Mouse (Mus musculus) kidney, embryonic 14.5 days (tissue): Measurements from ENCODE around the gene Pear1. TPM values are rescaled to one million over a fixed set of nuclear protein-coding genes. Genes with fewer than 3 reads are reported as not detected.

Experiments used
- ATAC-seq: fragments of 200-750 bp; cut with Nextera tagmentation; 2 replicates; pipeline ENCODE4 v1.8.0; 2017; ENCODE audit warnings: moderate number of reproducible peaks, mild to moderate bottlenecking, moderate TSS enrichment, moderate library complexity; ENCODE audit not compliant: low FRiP score, low TSS enrichment
- H3K27ac ChIP-seq: fragments of 300-500 bp; sonication (generic); 2 replicates; pipeline ENCODE4 v1.5.1; 2014; ENCODE audit warnings: low read depth, mild to moderate bottlenecking, low read length, moderate library complexity, mixed read lengths
- H3K27me3 ChIP-seq: fragments of 300-500 bp; sonication (generic); 2 replicates; pipeline ENCODE4 v1.6.1; 2014; ENCODE audit warnings: mild to moderate bottlenecking, low read length; ENCODE audit not compliant: control insufficient read depth, insufficient read depth
- H3K36me3 ChIP-seq: fragments of 300-500 bp; sonication (generic); 2 replicates; pipeline ENCODE4 v1.6.1; 2014; ENCODE audit warnings: low read length, mixed read lengths; ENCODE audit not compliant: control insufficient read depth, insufficient read depth
- H3K4me1 ChIP-seq: fragments of 300-500 bp; sonication (generic); 2 replicates; pipeline ENCODE4 v1.6.1; 2014; ENCODE audit warnings: low read length, mixed read lengths; ENCODE audit not compliant: control insufficient read depth, insufficient read depth
- H3K4me2 ChIP-seq: fragments of 300-500 bp; sonication (generic); replicated peaks from 2 replicates; pipeline ENCODE4 v1.6.1; 2014; ENCODE audit warnings: low read depth, mild to moderate bottlenecking, low read length
- H3K4me3 ChIP-seq: fragments of 300-500 bp; sonication (generic); 2 replicates; pipeline ENCODE4 v1.5.1; 2014; ENCODE audit warnings: mild to moderate bottlenecking, low read length
- H3K9ac ChIP-seq: fragments of 300-500 bp; sonication (generic); 2 replicates; pipeline ENCODE4 v1.6.1; 2014; ENCODE audit warnings: low read depth, mild to moderate bottlenecking, low read length, moderate library complexity
- H3K9me3 ChIP-seq: fragments of 300-500 bp; sonication (generic); 2 replicates; pipeline ENCODE4 v1.6.1; 2016; ENCODE audit warnings: low read length; ENCODE audit not compliant: control insufficient read depth
- WGBS: fragments of 180-500 bp; shearing (Covaris S2); extraction: QIAGEN DNeasy Blood & Tissue Kit; methylation state at CpG from one replicate; pipeline ENCODE4 v1.1.7; 2014; 5-methylcytosine and 5-hydroxymethylcytosine counted together
- polyA plus RNA-seq: library from polyadenylated mRNA; unstranded; fragments of >200 nt; fragmentation: Nextera tagmentation; extraction: Ambion mirVana; gene quantifications from 2 replicates; pipeline ENCODE4 v1.2.1, GENCODE M21; 2014

The Pear1 gene
- polyA plus RNA-seq, 1 experiment from 2014 or later: 41.0 TPM

GRCm38 (mm10) chr3:87795336-87796277 is 28.5 kb downstream of the Pear1 start:
- ATAC-seq: peak; percentile 26; the same call in 1 of the 2 replicates
- no peak overlapping the region for H3K27ac ChIP-seq
- 18% methylated on average over 33 of the region's 33 CpGs for WGBS
- H3K9me3 ChIP-seq: no peaks in the 10 kb centered on the region
- peak overlapping the region; percentile 33 for H3K4me3 ChIP-seq
- H3K4me2 ChIP-seq: peak overlapping the region; percentile 48
- H3K36me3 ChIP-seq: no peaks in the 10 kb centered on the region
- peaks cover 17% of the 10 kb centered on the region for H3K4me1 ChIP-seq
- H3K27me3 ChIP-seq: peaks cover 83% of the 10 kb centered on the region
- peak overlapping the region; percentile 29 for H3K9ac ChIP-seq

- Histone ChIP-seq H3K36me3 (no peaks in the 10 kb centered on the region), H3K9ac (peak within 1 kb of the TSS; percentile 40), H3K27ac (no peak within 1 kb of the TSS), H3K4me3 (peak within 1 kb of the TSS; percentile 33), H3K27me3 (peaks cover 83% of the 10 kb centered on the region), H3K4me1 (peaks cover 20% of the 10 kb centered on the region), H3K4me2 (peak within 1 kb of the TSS; percentile 48), H3K9me3 (no peaks in the 10 kb centered on the region)
- 0 out of 2 replicates have a peak, but pooled peaks have one; percentile 26 for ATAC-seq
- WGBS: under 1% methylated on average over 39 of the region's 47 CpGs
Observed at GRCm38 (mm10) chr3:87794922-87795325, 29.2 kb downstream of the Pear1 start, which contains the start of gene Ntrk1. TSS of gene Ntrk1 (minus strand) at chr3:87795162.

GRCm38 (mm10) chr3:87789768-87790167 is 34.3 kb downstream of the Pear1 start:
- Histone ChIP-seq H3K4me2 (no peak overlapping the region), H3K27me3 (peaks cover 39% of the 10 kb centered on the region), H3K9ac (no peak overlapping the region), H3K36me3 (no peaks in the 10 kb centered on the region), H3K9me3 (no peaks in the 10 kb centered on the region), H3K27ac (no peak overlapping the region), H3K4me3 (no peak overlapping the region), H3K4me1 (peaks cover 17% of the 10 kb centered on the region)
- no peak for ATAC-seq
- WGBS: 21% methylated on average over 5 of the region's 5 CpGs

- Histone ChIP-seq H3K4me2 (no peak overlapping the region), H3K27ac (no peak overlapping the region), H3K9me3 (no peaks in the 10 kb centered on the region), H3K4me1 (peaks cover 16% of the 10 kb centered on the region), H3K4me3 (no peak overlapping the region), H3K36me3 (no peaks in the 10 kb centered on the region), H3K27me3 (peaks cover 34% of the 10 kb centered on the region), H3K9ac (no peak overlapping the region)
- 63% methylated on average over 1 of the region's 1 CpGs for WGBS
- peak; percentile 47 for ATAC-seq
Observed at GRCm38 (mm10) chr3:87789248-87789647, 34.9 kb downstream of the Pear1 start.

- H3K4me1 ChIP-seq: peaks cover 16% of the 10 kb centered on the region
- peaks cover under 1% of the 10 kb centered on the region for H3K27me3 ChIP-seq
- WGBS: 19% methylated on average over 6 of the region's 6 CpGs
- H3K27ac ChIP-seq: no peak overlapping the region
- 0 out of 2 replicates have a peak, but pooled peaks have one; percentile 12 for ATAC-seq
- no peaks in the 10 kb centered on the region for H3K9me3 ChIP-seq
- no peak overlapping the region for H3K9ac ChIP-seq
- H3K4me3 ChIP-seq: no peak overlapping the region
- no peaks in the 10 kb centered on the region for H3K36me3 ChIP-seq
- H3K4me2 ChIP-seq: no peak overlapping the region
Observed at GRCm38 (mm10) chr3:87785626-87786214, 38.4 kb downstream of the Pear1 start.

- Histone ChIP-seq H3K4me2 (no peak overlapping the region), H3K9ac (no peak overlapping the region), H3K4me3 (no peak overlapping the region), H3K9me3 (no peaks in the 10 kb centered on the region), H3K27me3 (no peaks in the 10 kb centered on the region; the same call in 1 of the 2 replicates), H3K36me3 (no peaks in the 10 kb centered on the region), H3K27ac (no peak overlapping the region), H3K4me1 (peaks cover 15% of the 10 kb centered on the region)
- 70% methylated on average over 5 of the region's 5 CpGs for WGBS
- no peak for ATAC-seq
Observed at GRCm38 (mm10) chr3:87785156-87785555, 39.0 kb downstream of the Pear1 start.

GRCm38 (mm10) chr3:87783282-87784023 is 40.7 kb downstream of the Pear1 start:
- H3K27ac ChIP-seq: peak overlapping the region; percentile 26; the same call in 1 of the 2 replicates
- no peaks in the 10 kb centered on the region for H3K36me3 ChIP-seq
- no peak overlapping the region for H3K4me3 ChIP-seq
- WGBS: 75% methylated on average over 25 of the region's 25 CpGs
- H3K4me1 ChIP-seq: peaks cover 8% of the 10 kb centered on the region; the same call in 1 of the 2 replicates
- no peak overlapping the region for H3K9ac ChIP-seq
- peaks cover 3% of the 10 kb centered on the region; the same call in 1 of the 2 replicates for H3K27me3 ChIP-seq
- no peaks in the 10 kb centered on the region for H3K9me3 ChIP-seq
- peak; percentile 63 for ATAC-seq
- no peak overlapping the region for H3K4me2 ChIP-seq

GRCm38 (mm10) chr3:87779086-87779485 is 45.0 kb downstream of the Pear1 start:
- peaks cover 11% of the 10 kb centered on the region for H3K27me3 ChIP-seq
- H3K4me3 ChIP-seq: no peak overlapping the region
- WGBS: 24% methylated on average over 2 of the region's 2 CpGs
- no peaks in the 10 kb centered on the region for H3K36me3 ChIP-seq
- H3K4me1 ChIP-seq: peaks cover 7% of the 10 kb centered on the region; the same call in 1 of the 2 replicates
- no peak overlapping the region for H3K9ac ChIP-seq
- no peak for ATAC-seq
- no peak overlapping the region for H3K27ac ChIP-seq
- H3K9me3 ChIP-seq: no peaks in the 10 kb centered on the region
- no peak overlapping the region for H3K4me2 ChIP-seq
